Comparison of ENCODE assay signal across 27 mouse cellular contexts in genomic region chr6:37604178-37604883, GRCm38 (mm10).
DNase-seq lines count a peak whose midpoint lies in the region; ATAC-seq and TF ChIP-seq lines count a peak whose summit lies in the region.
"Had no signal": no experiment of that assay in that cellular context is flagged by ENCODE, and none has a peak within 500 bp of the region (broad histone marks: within the 10 kb centered on the region; RNA-seq: fewer than 3 reads in every experiment).

No protein-coding gene starts in this region.

- H3K27me3 ChIP-seq in heart, embryonic 12.5 days (replicated peaks) = no peaks in the 10 kb centered on the region
- no peaks in the 10 kb centered on the region for H3K27me3 ChIP-seq in kidney, embryonic 16.5 days (ENCODE audit: insufficient read depth, low read length)
- H3K27me3 ChIP-seq in ES-Bruce4 (ENCODE audit: control insufficient read depth, insufficient read depth, low read length, poor library complexity, severe bottlenecking) = no peaks in the 10 kb centered on the region
- H3K27me3 ChIP-seq: embryonic facial prominence, embryonic 13.5 days; hindbrain, embryonic 15.5 days; liver, embryonic 15.5 days; lung, embryonic 15.5 days; megakaryocyte, embryonic 14.5 days; midbrain, embryonic 15.5 days had no signal

- ATAC-seq in heart, embryonic 12.5 days (ENCODE audit: insufficient number of reproducible peaks, low FRiP score) = no peak
- no peak for ATAC-seq in kidney, embryonic 16.5 days (ENCODE audit: low FRiP score, low TSS enrichment)
- ATAC-seq in granulocyte monocyte progenitor cell, adult 5-6 weeks (replicated peaks; ENCODE audit: poor library complexity, severe bottlenecking) = peak; percentile 47
- ATAC-seq: forebrain, embryonic 16.5 days; midbrain, embryonic 15.5 days had no signal

- H3K9me3 ChIP-seq in heart, embryonic 12.5 days (replicated peaks) = no peaks in the 10 kb centered on the region
- no peaks in the 10 kb centered on the region for H3K9me3 ChIP-seq in kidney, embryonic 16.5 days (ENCODE audit: low read length)
- peaks cover 5% of the 10 kb centered on the region for H3K9me3 ChIP-seq in ES-Bruce4 (replicated peaks; ENCODE audit: control insufficient read depth, insufficient read depth, low read length, poor library complexity, severe bottlenecking)
- H3K9me3 ChIP-seq: embryonic facial prominence, embryonic 13.5 days; forebrain, embryonic 10.5 days; hindbrain, embryonic 10.5 days; hindbrain, embryonic 15.5 days; liver, embryonic 15.5 days; lung, embryonic 15.5 days; megakaryocyte, embryonic 14.5 days; midbrain, embryonic 15.5 days had no signal

- no peak overlapping the region for H3K4me2 ChIP-seq in heart, embryonic 12.5 days
- no peak overlapping the region for H3K4me2 ChIP-seq in kidney, embryonic 16.5 days (replicated peaks; ENCODE audit: low read depth, low read length)
- H3K4me2 ChIP-seq: embryonic facial prominence, embryonic 13.5 days; hindbrain, embryonic 15.5 days; liver, embryonic 15.5 days; lung, embryonic 15.5 days; midbrain, embryonic 15.5 days had no signal

- H3K27ac ChIP-seq in heart, embryonic 12.5 days (ENCODE audit: poor library complexity, severe bottlenecking) = no peak overlapping the region
- H3K27ac ChIP-seq in kidney, embryonic 16.5 days (ENCODE audit: low read length) = 0 out of 2 replicates have a peak overlapping the region, but pooled peaks have one; percentile 34
- H3K27ac ChIP-seq in ES-Bruce4 (ENCODE audit: insufficient read depth, low read length) = peak overlapping the region; percentile 98
- H3K27ac ChIP-seq: embryonic facial prominence, embryonic 13.5 days; forebrain, embryonic 10.5 days; hindbrain, embryonic 10.5 days; hindbrain, embryonic 15.5 days; liver, embryonic 15.5 days; lung, embryonic 15.5 days; midbrain, embryonic 15.5 days; stomach, postnatal 0 days had no signal

- DNase-seq in heart, adult 11 months = peak; percentile 79
- no peak for DNase-seq in kidney, adult 8-10 months
- no peak for DNase-seq in left cerebral cortex, adult 18-20 months (ENCODE audit: low spot score in 2 of 2)
- no peak for DNase-seq in cerebellum, postnatal 36 days
- DNase-seq: adrenal gland, adult 8-10 months; cerebellum, adult 11 months; cerebellum, adult 9-10 months; heart, postnatal 10 days; kidney, adult 18-20 months; kidney, postnatal 4 days; left cerebral cortex, postnatal 4 days; thymus, adult 18-20 months; thymus, postnatal 36 days had no signal

- TF ChIP-seq EP300 in ES-Bruce4 (IDR thresholded peaks at IDR 0.05; ENCODE audit: insufficient read depth, low read depth, low read length) = peak; percentile 93

- peaks cover 7% of the 10 kb centered on the region; the same call in 1 of the 2 replicates for H3K4me1 ChIP-seq in heart, embryonic 12.5 days (replicated peaks)
- H3K4me1 ChIP-seq in kidney, embryonic 16.5 days (ENCODE audit: insufficient read depth, low read length) = peaks cover 4% of the 10 kb centered on the region; the same call in 1 of the 2 replicates
- H3K4me1 ChIP-seq in ES-Bruce4 (ENCODE audit: control insufficient read depth, insufficient read depth, low read length) = peaks cover 1% of the 10 kb centered on the region
- H3K4me1 ChIP-seq: embryonic facial prominence, embryonic 13.5 days; hindbrain, embryonic 15.5 days; lung, embryonic 15.5 days; midbrain, embryonic 15.5 days had no signal

- 76% methylated on average over 4 of the region's 4 CpGs for WGBS in heart, embryonic 12.5 days
- 86% methylated on average over 4 of the region's 4 CpGs for WGBS in kidney, embryonic 16.5 days

- H3K36me3 ChIP-seq in heart, embryonic 12.5 days = no peaks in the 10 kb centered on the region
- H3K36me3 ChIP-seq in kidney, embryonic 16.5 days (ENCODE audit: insufficient read depth, low read length) = no peaks in the 10 kb centered on the region
- H3K36me3 ChIP-seq in ES-Bruce4 (ENCODE audit: control insufficient read depth, insufficient read depth, low read length, poor library complexity, severe bottlenecking) = no peaks in the 10 kb centered on the region
- H3K36me3 ChIP-seq: embryonic facial prominence, embryonic 13.5 days; forebrain, embryonic 10.5 days; hindbrain, embryonic 10.5 days; hindbrain, embryonic 15.5 days; liver, embryonic 15.5 days; lung, embryonic 15.5 days; midbrain, embryonic 15.5 days had no signal

- no peak overlapping the region for H3K9ac ChIP-seq in heart, embryonic 12.5 days
- no peak overlapping the region for H3K9ac ChIP-seq in kidney, embryonic 16.5 days (replicated peaks; ENCODE audit: low read length)
- H3K9ac ChIP-seq in ES-Bruce4 (ENCODE audit: low read depth, poor library complexity, severe bottlenecking) = 0 out of 2 replicates have a peak overlapping the region, but pooled peaks have one; percentile 45
- H3K9ac ChIP-seq: embryonic facial prominence, embryonic 13.5 days; hindbrain, embryonic 15.5 days; liver, embryonic 15.5 days; lung, embryonic 15.5 days; midbrain, embryonic 15.5 days had no signal

- TF ChIP-seq POLR2A in ES-Bruce4 (IDR thresholded peaks at IDR 0.05; ENCODE audit: insufficient read depth, low read length) = no peak

- H3K4me3 ChIP-seq in heart, embryonic 12.5 days = no peak overlapping the region
- H3K4me3 ChIP-seq in kidney, embryonic 16.5 days (ENCODE audit: low read length) = no peak overlapping the region
- H3K4me3 ChIP-seq in ES-Bruce4 (ENCODE audit: low read depth, low read length) = no peak overlapping the region
- H3K4me3 ChIP-seq: embryonic facial prominence, embryonic 13.5 days; forebrain, embryonic 10.5 days; hindbrain, embryonic 10.5 days; hindbrain, embryonic 15.5 days; liver, embryonic 15.5 days; lung, embryonic 15.5 days; megakaryocyte, embryonic 14.5 days; midbrain, embryonic 15.5 days had no signal

- TF ChIP-seq CTCF in ES-Bruce4 (IDR thresholded peaks at IDR 0.05; ENCODE audit: low read depth, low read length) = no peak
